Mouse (Mus musculus): ENCODE results near the gene Ubp1.

- no peak for TF ChIP-seq POLR2A (IDR thresholded peaks at IDR 0.05; ENCODE audit: low read depth, low read length)
- no peak for TF ChIP-seq SIN3A (IDR thresholded peaks at IDR 0.05; ENCODE audit: low read length)
- no peak for TF ChIP-seq EP300 (IDR thresholded peaks at IDR 0.05; ENCODE audit: low read length)
These were observed 80.5 kb downstream of the Ubp1 start for GRCm38 (mm10) chr9:114011203-114011602.

All from CH12.LX (cell line).